Comparison of ENCODE assay signal across 19 mouse cellular contexts in genomic region chr9:110951397-110951796, GRCm38 (mm10). TPM values are rescaled to one million over a fixed set of nuclear protein-coding genes. Genes with fewer than 3 reads are reported as not detected.
A peak's percentile ranks its signal among the peaks of the same experiment; 100 is the strongest.
DNase-seq lines count a peak whose midpoint lies in the region; ATAC-seq and TF ChIP-seq lines count a peak whose summit lies in the region.
"Had no signal": no experiment of that assay in that cellular context is flagged by ENCODE, and none has a peak within 500 bp of the region (broad histone marks: within the 10 kb centered on the region; RNA-seq: fewer than 3 reads in every experiment).

TSS of gene Lrrc2 (plus strand) at chr9:110951545.

- no peak for DNase-seq in heart, adult 18-20 months
- DNase-seq in heart, adult 9 months (ENCODE audit: low spot score in 2 of 2) = no peak
- DNase-seq in ES-E14 (ENCODE audit: low read depth, low spot score) = no peak
- DNase-seq in lung, postnatal 14 days = no peak
- no peak for DNase-seq in liver
- no peak for DNase-seq in frontal cortex, postnatal 25 days (ENCODE audit: low spot score in 2 of 2)
- DNase-seq: cerebellum, adult 2 months; kidney, adult 9 months; lung, adult 2 months; right cerebral cortex, postnatal 25 days; thymus, adult 2 months had no signal

- peak; percentile 10; the same call in 1 of the 2 replicates for ATAC-seq in granulocyte monocyte progenitor cell, adult 5-6 weeks (replicated peaks; ENCODE audit: poor library complexity, severe bottlenecking)
- ATAC-seq: forebrain, embryonic 13.5 days; hindbrain, postnatal 0 days had no signal

- no peaks in the 10 kb centered on the region for H3K9me3 ChIP-seq in ES-E14 (ENCODE audit: control insufficient read depth, insufficient read depth, low read depth, low read length)
- H3K9me3 ChIP-seq in megakaryocyte, embryonic 14.5 days = 0 out of 2 replicates have a peak, but pooled peaks cover 2% of the 10 kb centered on the region
- H3K9me3 ChIP-seq: embryonic facial prominence, embryonic 15.5 days; forebrain, embryonic 13.5 days; heart, embryonic 13.5 days; limb, embryonic 15.5 days had no signal

- H3K27me3 ChIP-seq in megakaryocyte, embryonic 14.5 days (replicated peaks) = peaks cover 47% of the 10 kb centered on the region

- peak within 1 kb of the TSS; percentile 19 to 67 for H3K4me3 ChIP-seq in ES-E14 (ENCODE audit: insufficient read depth in 1 of 2, low read depth in 1 of 2, low read length in 2 of 2, poor library complexity in 1 of 2, severe bottlenecking in 1 of 2)
- peak within 1 kb of the TSS; percentile 16 for H3K4me3 ChIP-seq in megakaryocyte, embryonic 14.5 days (replicated peaks)
- H3K4me3 ChIP-seq: embryonic facial prominence, embryonic 15.5 days; forebrain, embryonic 13.5 days; heart, embryonic 13.5 days; limb, embryonic 15.5 days; myocyte had no signal

- peaks cover 20 to 21% of the 10 kb centered on the region in 2 experiments; a peak in 3 of 4 replicates for H3K4me1 ChIP-seq in ES-E14 (ENCODE audit: control insufficient read depth in 2 of 2, insufficient read depth in 2 of 2, low read length in 2 of 2, poor library complexity in 1 of 2)
- H3K4me1 ChIP-seq in megakaryocyte, embryonic 14.5 days = peaks cover 54% of the 10 kb centered on the region

- H3K36me3 ChIP-seq in ES-E14 (ENCODE audit: control insufficient read depth, insufficient read depth, low read length, poor library complexity, severe bottlenecking) = no peaks in the 10 kb centered on the region
- no peaks in the 10 kb centered on the region for H3K36me3 ChIP-seq in megakaryocyte, embryonic 14.5 days (replicated peaks; ENCODE audit: low read length)
- H3K36me3 ChIP-seq: embryonic facial prominence, embryonic 15.5 days; heart, embryonic 13.5 days; limb, embryonic 15.5 days had no signal

- peak within 1 kb of the TSS; percentile 99 for H3K27ac ChIP-seq in ES-E14 (ENCODE audit: insufficient read depth, low read depth, low read length, poor library complexity, severe bottlenecking)
- H3K27ac ChIP-seq: embryonic facial prominence, embryonic 15.5 days; forebrain, embryonic 13.5 days; heart, embryonic 13.5 days; hindbrain, postnatal 0 days; limb, embryonic 15.5 days had no signal

- in situ Hi-C loops in ES-E14 (cut with MboI; ENCODE audit: low sequenced_read_pairs in 2 of 2, unreplicated experiment in 2 of 2) = no loop called here

- peak within 1 kb of the TSS; percentile 83 for H3K9ac ChIP-seq in ES-E14 (ENCODE audit: insufficient read depth, low read depth, low read length, poor library complexity, severe bottlenecking)
- H3K9ac ChIP-seq: embryonic facial prominence, embryonic 15.5 days; forebrain, embryonic 13.5 days; heart, embryonic 13.5 days; limb, embryonic 15.5 days had no signal

TF ChIP-seq in ES-E14, 5 proteins besides CTCF, POLR2A, EP300 and RAD21:
- no peak for TF ChIP-seq MAFK (IDR thresholded peaks at IDR 0.05; ENCODE audit: insufficient read depth, low read depth, low read length)

RNA-seq across cellular contexts. Expression of gene Lrrc2, which starts in this region (rescaled TPM):
- total RNA-seq in heart, adult 18-20 months (2021) = 100 to 1,000 TPM; 239 to 298 TPM
- total RNA-seq in ES-E14 (2012; rRNA removed) = 20.2 and 20.8 TPM in 2 replicates
- total RNA-seq in granulocyte monocyte progenitor cell, adult 5-6 weeks (2014; fragmentation: Nextera tagmentation) = not detected in 2 replicates
- total RNA-seq in granulocyte monocyte progenitor cell, adult 5-6 weeks (2017) = 0.21 TPM in 1 of 2 replicates, not detected in the other
- not detected in 2 replicates for polyA plus RNA-seq in megakaryocyte, embryonic 14.5 days (2012; ENCODE audit: insufficient read depth, low replicate concordance)

Comparison
In these comparisons a context has a peak if more than half of its experiments do, and no peak if none do; other contexts are left out.
1. RNA of gene Lrrc2 (total RNA-seq): 239 to 298 TPM in heart, adult 18-20 months and 20.2 to 20.8 TPM in ES-E14; 0.21 TPM in granulocyte monocyte progenitor cell, adult 5-6 weeks; every median in the first group is over 10 times any median in the second.
2. RNA of gene Lrrc2 (total RNA-seq): 239 to 298 TPM in heart, adult 18-20 months; 20.2 to 20.8 TPM in ES-E14; every median in the first group is over 10 times any median in the second.
3. Peak in ATAC-seq in granulocyte monocyte progenitor cell, adult 5-6 weeks; RNA of the gene not detected or under 1 TPM.